Mouse (Mus musculus): ENCODE measurements at regions not wholly inside any gene's neighbourhood (a gene's known extent, or its start where the extent isn't known, plus 50 kb on each side); places are given as distances from the start of the nearest gene placed in this dataset.

GRCm38 (mm10) chr4:62823555-62824250 lies 141.7 kb upstream of the Zfp618 start:
- H3K27ac ChIP-seq (ENCODE audit: low read length): no peak overlapping the region
- no peaks in the 10 kb centered on the region for H3K36me3 ChIP-seq (ENCODE audit: control insufficient read depth, insufficient read depth)
- no peaks in the 10 kb centered on the region for H3K9me3 ChIP-seq (ENCODE audit: control insufficient read depth, low read length)
- H3K4me1 ChIP-seq (replicated peaks; ENCODE audit: control insufficient read depth, insufficient read depth, low read length): peaks cover 2% of the 10 kb centered on the region; the same call in 1 of the 2 replicates
- H3K27me3 ChIP-seq (replicated peaks; ENCODE audit: control insufficient read depth, insufficient read depth, low read length): no peaks in the 10 kb centered on the region
- 33% methylated on average over 9 of the region's 9 CpGs for WGBS
- no peak overlapping the region for H3K4me2 ChIP-seq (ENCODE audit: low read length)
- H3K4me3 ChIP-seq (replicated peaks; ENCODE audit: low read length): no peak overlapping the region
- peak; percentile 64 for ATAC-seq
- no peak overlapping the region for H3K9ac ChIP-seq (replicated peaks; ENCODE audit: low read depth, low read length)

- no peak overlapping the region for H3K27ac ChIP-seq (ENCODE audit: low read length)
- H3K9ac ChIP-seq (replicated peaks; ENCODE audit: low read depth, low read length): no peak overlapping the region
- no peaks in the 10 kb centered on the region for H3K36me3 ChIP-seq (ENCODE audit: control insufficient read depth, insufficient read depth)
- H3K4me2 ChIP-seq (ENCODE audit: low read length): no peak overlapping the region
- H3K4me3 ChIP-seq (replicated peaks; ENCODE audit: low read length): no peak overlapping the region
- H3K27me3 ChIP-seq (replicated peaks; ENCODE audit: control insufficient read depth, insufficient read depth, low read length): no peaks in the 10 kb centered on the region
- WGBS: 54% methylated on average over 10 of the region's 10 CpGs
- no peaks in the 10 kb centered on the region for H3K9me3 ChIP-seq (ENCODE audit: control insufficient read depth, low read length)
- ATAC-seq: peak; percentile 44; the same call in 1 of the 2 replicates
- H3K4me1 ChIP-seq (replicated peaks; ENCODE audit: control insufficient read depth, insufficient read depth, low read length): peaks cover 2% of the 10 kb centered on the region; the same call in 1 of the 2 replicates
Measured at GRCm38 (mm10) chr4:62824581-62824980, 140.8 kb upstream of the Zfp618 start.

GRCm38 (mm10) chr4:62825256-62825655 lies 140.1 kb upstream of the Zfp618 start:
- H3K27me3 ChIP-seq (replicated peaks; ENCODE audit: control insufficient read depth, insufficient read depth, low read length): no peaks in the 10 kb centered on the region
- no peak overlapping the region for H3K27ac ChIP-seq (ENCODE audit: low read length)
- 74% methylated on average over 5 of the region's 5 CpGs for WGBS

GRCm38 (mm10) chr4:62828963-62829362 lies 136.4 kb upstream of the Zfp618 start:
- peaks cover 3% of the 10 kb centered on the region for H3K4me1 ChIP-seq (replicated peaks; ENCODE audit: control insufficient read depth, insufficient read depth, low read length)
- no peak for ATAC-seq

More at GRCm38 (mm10) chr4:62825256-62825655, 140.1 kb upstream of the Zfp618 start:
- no peaks in the 10 kb centered on the region for H3K36me3 ChIP-seq (ENCODE audit: control insufficient read depth, insufficient read depth)
- no peaks in the 10 kb centered on the region for H3K9me3 ChIP-seq (ENCODE audit: control insufficient read depth, low read length)
- ATAC-seq: no peak
- H3K4me2 ChIP-seq (ENCODE audit: low read length): no peak overlapping the region
- H3K9ac ChIP-seq (replicated peaks; ENCODE audit: low read depth, low read length): no peak overlapping the region
- peaks cover 2% of the 10 kb centered on the region; the same call in 1 of the 2 replicates for H3K4me1 ChIP-seq (replicated peaks; ENCODE audit: control insufficient read depth, insufficient read depth, low read length)
- no peak overlapping the region for H3K4me3 ChIP-seq (replicated peaks; ENCODE audit: low read length)

GRCm38 (mm10) chr4:62833944-62834343 lies 131.4 kb upstream of the Zfp618 start:
- ATAC-seq: peak; percentile 89
- H3K27ac ChIP-seq (ENCODE audit: low read length): no peak overlapping the region
- no peak overlapping the region for H3K9ac ChIP-seq (replicated peaks; ENCODE audit: low read depth, low read length)
- peaks cover 5% of the 10 kb centered on the region for H3K4me1 ChIP-seq (replicated peaks; ENCODE audit: control insufficient read depth, insufficient read depth, low read length)
- no peaks in the 10 kb centered on the region for H3K27me3 ChIP-seq (replicated peaks; ENCODE audit: control insufficient read depth, insufficient read depth, low read length)
- WGBS: 3% methylated on average over 7 of the region's 7 CpGs
- H3K4me2 ChIP-seq (ENCODE audit: low read length): no peak overlapping the region
- H3K4me3 ChIP-seq (replicated peaks; ENCODE audit: low read length): no peak overlapping the region
- no peaks in the 10 kb centered on the region for H3K36me3 ChIP-seq (ENCODE audit: control insufficient read depth, insufficient read depth)
- no peaks in the 10 kb centered on the region for H3K9me3 ChIP-seq (ENCODE audit: control insufficient read depth, low read length)

More at GRCm38 (mm10) chr4:62828963-62829362, 136.4 kb upstream of the Zfp618 start:
- no peak overlapping the region for H3K4me2 ChIP-seq (ENCODE audit: low read length)
- H3K4me3 ChIP-seq (replicated peaks; ENCODE audit: low read length): no peak overlapping the region
- H3K36me3 ChIP-seq (ENCODE audit: control insufficient read depth, insufficient read depth): no peaks in the 10 kb centered on the region
- 47% methylated on average over 7 of the region's 7 CpGs for WGBS
- no peaks in the 10 kb centered on the region for H3K9me3 ChIP-seq (ENCODE audit: control insufficient read depth, low read length)
- H3K27ac ChIP-seq (ENCODE audit: low read length): no peak overlapping the region
- H3K9ac ChIP-seq (replicated peaks; ENCODE audit: low read depth, low read length): no peak overlapping the region
- no peaks in the 10 kb centered on the region for H3K27me3 ChIP-seq (replicated peaks; ENCODE audit: control insufficient read depth, insufficient read depth, low read length)

GRCm38 (mm10) chr4:62836875-62837274 lies 128.5 kb upstream of the Zfp618 start:
- no peak for ATAC-seq
- no peak overlapping the region for H3K27ac ChIP-seq (ENCODE audit: low read length)
- WGBS: 70% methylated on average over 6 of the region's 6 CpGs
- H3K4me3 ChIP-seq (replicated peaks; ENCODE audit: low read length): no peak overlapping the region
- no peak overlapping the region for H3K9ac ChIP-seq (replicated peaks; ENCODE audit: low read depth, low read length)
- H3K4me2 ChIP-seq (ENCODE audit: low read length): no peak overlapping the region
- H3K36me3 ChIP-seq (ENCODE audit: control insufficient read depth, insufficient read depth): no peaks in the 10 kb centered on the region
- H3K4me1 ChIP-seq (replicated peaks; ENCODE audit: control insufficient read depth, insufficient read depth, low read length): peaks cover 5% of the 10 kb centered on the region
- H3K27me3 ChIP-seq (replicated peaks; ENCODE audit: control insufficient read depth, insufficient read depth, low read length): no peaks in the 10 kb centered on the region
- H3K9me3 ChIP-seq (ENCODE audit: control insufficient read depth, low read length): no peaks in the 10 kb centered on the region

GRCm38 (mm10) chr4:62850526-62850925 lies 114.8 kb upstream of the Zfp618 start:
- WGBS: 73% methylated on average over 5 of the region's 5 CpGs
- Histone ChIP-seq H3K36me3 (ENCODE audit: control insufficient read depth, insufficient read depth) (no peaks in the 10 kb centered on the region), H3K27ac (ENCODE audit: low read length) (no peak overlapping the region), H3K4me2 (ENCODE audit: low read length) (no peak overlapping the region), H3K27me3 (replicated peaks; ENCODE audit: control insufficient read depth, insufficient read depth, low read length) (no peaks in the 10 kb centered on the region), H3K4me3 (replicated peaks; ENCODE audit: low read length) (no peak overlapping the region), H3K9me3 (ENCODE audit: control insufficient read depth, low read length) (no peaks in the 10 kb centered on the region), H3K9ac (replicated peaks; ENCODE audit: low read depth, low read length) (no peak overlapping the region), H3K4me1 (replicated peaks; ENCODE audit: control insufficient read depth, insufficient read depth, low read length) (no peaks in the 10 kb centered on the region)
- no peak for ATAC-seq

GRCm38 (mm10) chr4:62853335-62853734 lies 112.0 kb upstream of the Zfp618 start:
- Histone ChIP-seq H3K9me3 (ENCODE audit: control insufficient read depth, low read length) (no peaks in the 10 kb centered on the region), H3K27me3 (replicated peaks; ENCODE audit: control insufficient read depth, insufficient read depth, low read length) (no peaks in the 10 kb centered on the region), H3K4me2 (ENCODE audit: low read length) (no peak overlapping the region), H3K9ac (replicated peaks; ENCODE audit: low read depth, low read length) (no peak overlapping the region), H3K36me3 (ENCODE audit: control insufficient read depth, insufficient read depth) (no peaks in the 10 kb centered on the region), H3K4me1 (replicated peaks; ENCODE audit: control insufficient read depth, insufficient read depth, low read length) (no peaks in the 10 kb centered on the region), H3K4me3 (replicated peaks; ENCODE audit: low read length) (no peak overlapping the region), H3K27ac (ENCODE audit: low read length) (no peak overlapping the region)
- 91% methylated on average over 1 of the region's 1 CpGs for WGBS
- ATAC-seq: no peak

- Histone ChIP-seq H3K4me1 (replicated peaks; ENCODE audit: control insufficient read depth, insufficient read depth, low read length) (no peaks in the 10 kb centered on the region), H3K27ac (ENCODE audit: low read length) (no peak overlapping the region), H3K9me3 (ENCODE audit: control insufficient read depth, low read length) (no peaks in the 10 kb centered on the region), H3K27me3 (replicated peaks; ENCODE audit: control insufficient read depth, insufficient read depth, low read length) (no peaks in the 10 kb centered on the region), H3K36me3 (ENCODE audit: control insufficient read depth, insufficient read depth) (no peaks in the 10 kb centered on the region), H3K4me3 (replicated peaks; ENCODE audit: low read length) (no peak overlapping the region), H3K4me2 (ENCODE audit: low read length) (no peak overlapping the region), H3K9ac (replicated peaks; ENCODE audit: low read depth, low read length) (no peak overlapping the region)
- WGBS: 67% methylated on average over 3 of the region's 3 CpGs
- no peak for ATAC-seq
Measured at GRCm38 (mm10) chr4:62856406-62856805, 109.0 kb upstream of the Zfp618 start.
